Mouse (Mus musculus): ENCODE results near the gene Ssbp2. TPM values are rescaled to one million over a fixed set of nuclear protein-coding genes. Genes with fewer than 3 reads are reported as not detected.

Gene Ssbp2
- polyA plus RNA-seq, 1 experiment from 2014 or later, result 225 TPM

DNA sequence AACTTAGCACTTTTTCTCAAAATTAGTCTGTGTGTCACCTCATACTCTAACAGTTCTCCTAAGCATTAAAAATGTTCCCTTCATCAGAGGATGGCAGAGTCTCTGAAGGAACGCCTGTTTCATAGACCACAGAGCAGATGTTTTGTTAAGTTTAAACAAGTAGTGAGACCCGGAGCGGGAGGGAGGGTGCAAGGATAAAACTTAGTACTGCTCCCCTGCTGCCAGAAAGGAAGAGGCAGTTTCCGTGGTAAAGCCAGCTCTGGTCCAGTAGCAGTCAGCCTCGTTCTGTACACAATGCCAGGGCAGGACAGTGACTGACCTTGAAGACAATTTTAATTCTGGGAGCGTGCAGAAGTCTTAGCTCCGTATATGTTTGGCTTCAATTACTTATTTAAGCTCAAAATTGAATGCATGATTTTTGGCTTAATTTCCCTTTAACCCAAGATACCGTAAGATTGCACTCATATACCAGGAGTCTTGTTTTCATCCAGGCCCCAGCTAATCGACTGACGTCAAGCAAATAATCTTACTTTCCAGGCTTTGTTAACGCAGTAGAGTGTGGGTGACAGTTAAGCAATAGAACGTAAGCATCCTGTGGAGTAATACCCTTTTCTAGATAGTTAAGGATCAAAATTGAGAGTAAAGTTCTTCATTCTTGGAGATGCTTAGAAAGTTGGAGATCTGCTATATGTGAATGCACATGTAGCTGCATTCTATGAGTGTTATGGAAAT, 42.7 kb downstream of the Ssbp2 start:
- Histone ChIP-seq H3K27me3 (no peaks in the 10 kb centered on the region), H3K36me3 (peaks cover 9% of the 10 kb centered on the region), H3K9ac (no peak overlapping the region), H3K4me3 (no peak overlapping the region), H3K9me3 (no peaks in the 10 kb centered on the region), H3K4me1 (peaks cover 21% of the 10 kb centered on the region), H3K27ac (no peak overlapping the region), H3K4me2 (replicated peaks) (no peak overlapping the region)
- no peak for ATAC-seq (ENCODE audit: low FRiP score, low read depth)
- 59% methylated on average over 12 of the region's 12 CpGs for WGBS

DNA sequence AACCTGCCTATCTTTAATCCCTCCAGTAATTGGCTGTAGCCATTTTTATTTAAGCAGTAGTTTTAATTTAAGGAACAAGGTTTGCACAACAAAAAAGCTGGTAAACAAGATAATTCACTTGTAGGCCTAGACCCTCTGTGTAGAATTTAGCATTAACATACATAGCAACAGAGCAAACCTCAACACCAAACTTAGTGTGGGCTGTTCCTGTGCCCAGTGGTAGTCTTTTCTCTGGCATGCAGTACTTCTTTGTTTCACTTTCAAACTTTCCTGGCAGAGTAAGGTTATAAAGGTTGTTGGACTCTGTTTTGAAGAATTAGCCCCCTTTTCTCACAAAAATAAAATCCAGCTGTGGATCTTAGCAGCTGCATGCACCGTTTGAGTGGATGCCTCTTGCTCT, 48.9 kb downstream of the Ssbp2 start:
- Histone ChIP-seq H3K9ac (no peak overlapping the region), H3K27me3 (no peaks in the 10 kb centered on the region), H3K4me2 (replicated peaks) (no peak overlapping the region), H3K9me3 (no peaks in the 10 kb centered on the region), H3K4me3 (no peak overlapping the region), H3K36me3 (no peaks in the 10 kb centered on the region), H3K4me1 (peaks cover 22% of the 10 kb centered on the region), H3K27ac (no peak overlapping the region)
- WGBS, result 44% methylated on average over 1 of the region's 1 CpGs
- no peak for ATAC-seq (ENCODE audit: low FRiP score, low read depth)

DNA sequence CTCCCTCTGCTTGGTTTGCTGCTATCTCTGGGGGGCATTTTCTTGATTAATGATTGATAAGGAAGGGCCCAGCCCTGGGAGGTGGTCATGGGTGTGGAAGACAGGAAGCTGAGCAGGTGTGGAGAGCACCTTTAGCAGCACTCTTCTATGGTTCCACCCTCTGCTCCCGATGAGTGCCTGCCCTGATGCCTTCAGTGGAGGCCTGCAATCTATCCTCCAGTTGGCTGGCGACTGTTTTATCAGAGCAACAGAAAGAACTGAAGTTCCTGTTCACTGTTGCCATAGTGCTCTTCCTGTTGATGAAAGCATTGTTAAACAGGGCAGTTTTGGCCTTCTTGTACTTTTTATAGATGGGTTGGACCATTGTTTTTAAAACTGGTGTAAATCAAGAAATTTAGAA, 49.4 kb downstream of the Ssbp2 start:
- peaks cover 23% of the 10 kb centered on the region for H3K4me1 ChIP-seq
- H3K27ac ChIP-seq, result no peak overlapping the region
- no peak overlapping the region for H3K4me3 ChIP-seq
- no peaks in the 10 kb centered on the region for H3K9me3 ChIP-seq
- H3K27me3 ChIP-seq, result no peaks in the 10 kb centered on the region
- 72% methylated on average over 2 of the region's 2 CpGs for WGBS
- no peaks in the 10 kb centered on the region for H3K36me3 ChIP-seq
- H3K4me2 ChIP-seq (replicated peaks), result no peak overlapping the region
- no peak overlapping the region for H3K9ac ChIP-seq
- ATAC-seq (ENCODE audit: low FRiP score, low read depth), result no peak

DNA sequence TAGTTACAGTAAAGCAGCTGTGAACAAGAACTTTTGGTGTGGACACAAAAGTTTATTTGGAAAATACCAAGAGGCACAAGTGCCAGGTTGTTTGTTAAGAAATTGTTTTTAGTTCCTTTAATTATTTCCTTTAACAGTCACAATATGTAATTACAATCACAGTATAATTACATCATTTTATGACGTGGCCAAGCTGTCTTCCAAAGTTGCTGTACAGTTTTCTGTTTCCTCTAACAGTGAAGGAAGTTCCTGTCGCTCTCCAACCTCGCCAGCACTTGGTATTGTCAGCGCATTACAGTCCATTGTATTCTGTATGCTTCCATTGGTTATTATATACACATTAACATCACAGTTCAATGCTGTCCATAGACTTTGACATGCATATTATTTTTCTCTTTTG, 54.9 kb downstream of the Ssbp2 start:
- H3K27me3 ChIP-seq, result no peaks in the 10 kb centered on the region
- no peak overlapping the region for H3K4me3 ChIP-seq
- no peak overlapping the region for H3K9ac ChIP-seq
- no peaks in the 10 kb centered on the region for H3K9me3 ChIP-seq
- no peak for ATAC-seq (ENCODE audit: low FRiP score, low read depth)
- H3K4me1 ChIP-seq, result peaks cover 21% of the 10 kb centered on the region
- no peak overlapping the region for H3K4me2 ChIP-seq (replicated peaks)
- no peaks in the 10 kb centered on the region for H3K36me3 ChIP-seq
- 82% methylated on average over 4 of the region's 4 CpGs for WGBS
- no peak overlapping the region for H3K27ac ChIP-seq

DNA sequence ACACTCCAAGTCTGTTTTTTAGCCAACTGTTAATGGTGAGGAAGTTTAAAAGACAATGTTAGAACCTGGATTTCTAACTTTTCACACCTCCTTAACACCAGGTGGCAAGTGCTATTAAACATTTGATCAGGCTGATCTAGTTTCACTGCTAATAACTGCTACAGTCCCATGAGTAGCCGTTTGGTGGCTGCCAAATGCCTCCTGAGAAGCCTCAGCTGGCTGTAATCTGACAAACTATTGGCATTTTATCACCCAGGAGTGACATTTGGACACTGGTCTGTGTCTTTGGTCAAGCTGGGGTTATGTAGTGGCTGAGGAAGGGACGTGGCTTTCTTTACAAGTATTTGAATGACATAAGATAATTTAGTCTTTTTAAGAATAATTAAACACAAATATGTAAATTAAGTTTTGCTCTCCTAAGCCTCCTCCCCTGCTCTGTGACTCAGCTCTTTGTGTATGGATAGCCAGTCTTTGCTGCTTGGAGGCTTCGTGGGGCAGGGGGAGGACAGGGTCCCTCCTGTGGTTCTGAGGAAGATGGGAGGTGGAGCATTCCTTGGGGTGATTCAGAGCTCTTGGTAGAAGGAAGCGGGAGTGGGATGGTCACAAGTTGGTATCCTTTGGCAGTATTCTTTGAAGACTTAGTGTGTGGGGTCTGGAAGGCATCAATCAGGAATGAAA, 60.1 kb downstream of the Ssbp2 start:
- no peak overlapping the region for H3K4me2 ChIP-seq (replicated peaks)
- 34% methylated on average over 4 of the region's 4 CpGs for whole genome bisulfite sequencing
- no peaks in the 10 kb centered on the region for H3K27me3 ChIP-seq
- H3K4me3 ChIP-seq, result no peak overlapping the region
- H3K9me3 ChIP-seq, result no peaks in the 10 kb centered on the region
- H3K9ac ChIP-seq, result no peak overlapping the region
- peak; percentile 28; the same call in 1 of the 2 replicates for ATAC-seq (ENCODE audit: low FRiP score, low read depth)
- H3K27ac ChIP-seq, result no peak overlapping the region
- H3K4me1 ChIP-seq, result peaks cover 23% of the 10 kb centered on the region
- H3K36me3 ChIP-seq, result peaks cover 4% of the 10 kb centered on the region; the same call in 1 of the 2 replicates

DNA sequence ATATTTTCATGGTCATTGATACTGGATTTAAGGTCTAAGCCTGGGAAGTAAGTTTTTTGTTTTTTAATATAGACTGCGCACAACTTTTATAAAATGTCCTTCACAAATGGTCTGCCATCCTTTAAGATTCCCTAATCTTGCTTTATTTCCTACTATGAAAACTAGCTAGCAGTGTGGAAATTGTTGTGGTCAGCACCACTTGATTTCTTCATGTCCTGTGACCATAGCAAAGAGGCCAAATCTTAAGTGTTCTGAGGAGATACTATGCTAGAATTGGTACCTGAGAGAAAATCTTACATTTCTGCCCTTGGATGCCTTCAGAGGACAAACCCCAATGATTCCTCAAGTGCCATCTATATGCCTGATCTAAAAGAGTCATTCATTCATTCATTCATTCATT, 60.9 kb downstream of the Ssbp2 start:
- H3K4me2 ChIP-seq (replicated peaks), result no peak overlapping the region

DNA sequence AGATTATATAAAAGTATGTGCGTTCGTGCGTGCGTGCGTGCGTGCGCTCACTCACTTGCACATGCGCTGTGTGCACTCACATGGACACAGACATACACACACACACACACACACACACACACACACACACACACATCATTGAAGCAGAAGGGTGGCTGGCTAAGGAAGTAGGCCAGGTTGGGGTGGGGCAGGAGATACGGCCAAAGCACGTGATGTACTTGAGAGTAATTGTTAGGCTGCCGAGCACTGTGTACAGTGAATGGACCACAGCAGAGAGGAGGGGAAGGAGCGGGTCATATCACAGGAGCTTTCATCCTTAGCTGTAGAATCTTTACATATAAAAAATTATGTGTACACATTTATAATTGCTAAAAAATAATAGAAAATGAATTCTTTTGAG, 66.0 kb downstream of the Ssbp2 start:
- Histone ChIP-seq H3K4me2 (replicated peaks) (no peak overlapping the region), H3K4me1 (peaks cover 7% of the 10 kb centered on the region), H3K36me3 (peaks cover 13% of the 10 kb centered on the region), H3K27me3 (no peaks in the 10 kb centered on the region), H3K9ac (no peak overlapping the region), H3K27ac (no peak overlapping the region), H3K9me3 (no peaks in the 10 kb centered on the region), H3K4me3 (no peak overlapping the region)
- 95% methylated on average over 12 of the region's 12 CpGs for WGBS
- ATAC-seq (ENCODE audit: low FRiP score, low read depth), result no peak

More for the DNA sequence above, 60.9 kb downstream of the Ssbp2 start:
- H3K9ac ChIP-seq, result no peak overlapping the region
- H3K27ac ChIP-seq, result no peak overlapping the region
- WGBS, result 100% methylated on average over 1 of the region's 1 CpGs
- no peak overlapping the region for H3K4me3 ChIP-seq
- no peak for ATAC-seq (ENCODE audit: low FRiP score, low read depth)
- no peaks in the 10 kb centered on the region for H3K9me3 ChIP-seq
- peaks cover 6% of the 10 kb centered on the region; the same call in 1 of the 2 replicates for H3K36me3 ChIP-seq
- peaks cover 23% of the 10 kb centered on the region for H3K4me1 ChIP-seq
- H3K27me3 ChIP-seq, result no peaks in the 10 kb centered on the region

DNA sequence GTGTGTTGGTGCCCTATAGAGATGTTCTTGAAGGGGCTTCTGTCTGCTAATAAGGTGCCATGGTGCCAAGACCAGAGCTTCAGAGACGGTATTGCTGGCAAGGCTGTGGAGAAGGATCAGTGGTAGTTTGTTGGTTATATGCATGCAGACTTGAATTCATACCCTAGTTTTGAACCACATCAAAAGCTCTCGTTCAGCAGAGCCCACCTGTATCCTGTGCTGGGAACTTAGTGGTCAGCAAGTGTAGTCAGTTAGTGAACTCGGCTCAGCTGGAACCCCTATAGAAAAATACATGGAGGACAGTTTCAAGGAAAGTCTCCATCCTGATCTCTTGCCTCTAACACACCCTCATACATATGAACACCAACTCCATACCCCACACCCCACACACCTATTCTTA, 69.7 kb downstream of the Ssbp2 start:
- ATAC-seq (ENCODE audit: low FRiP score, low read depth), result no peak
- Histone ChIP-seq H3K27ac (no peak overlapping the region), H3K36me3 (peaks cover 35% of the 10 kb centered on the region), H3K4me2 (replicated peaks) (no peak overlapping the region), H3K9ac (no peak overlapping the region), H3K27me3 (no peaks in the 10 kb centered on the region), H3K4me1 (no peaks in the 10 kb centered on the region), H3K9me3 (peaks cover 8% of the 10 kb centered on the region), H3K4me3 (no peak overlapping the region)
- 97% methylated on average over 3 of the region's 3 CpGs for WGBS

DNA sequence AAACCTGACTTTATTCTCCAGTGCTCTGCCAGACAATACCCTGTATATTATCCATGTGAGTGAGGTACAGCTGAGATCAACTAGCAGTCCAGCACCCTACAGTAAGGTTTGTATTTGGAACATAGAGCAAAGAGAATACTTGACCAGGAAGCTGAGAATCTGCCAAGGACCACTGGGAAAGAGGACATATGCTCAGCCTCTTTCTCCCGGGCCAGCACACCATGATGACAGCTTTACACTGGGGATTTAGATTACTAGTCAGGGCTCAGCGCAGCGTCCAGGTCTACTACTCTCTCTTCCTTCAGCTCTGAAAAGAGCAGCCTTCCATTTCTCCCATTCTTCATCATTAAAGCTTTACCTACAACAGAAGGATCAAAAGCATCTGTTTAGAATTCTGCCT, 76.6 kb downstream of the Ssbp2 start:
- 81% methylated on average over 3 of the region's 3 CpGs for WGBS
- Histone ChIP-seq H3K27me3 (no peaks in the 10 kb centered on the region), H3K4me1 (no peaks in the 10 kb centered on the region), H3K9ac (no peak overlapping the region), H3K27ac (no peak overlapping the region), H3K36me3 (peaks cover 61% of the 10 kb centered on the region), H3K4me2 (replicated peaks) (no peak overlapping the region), H3K9me3 (peaks cover 8% of the 10 kb centered on the region), H3K4me3 (no peak overlapping the region)
- no peak for ATAC-seq (ENCODE audit: low FRiP score, low read depth)

DNA sequence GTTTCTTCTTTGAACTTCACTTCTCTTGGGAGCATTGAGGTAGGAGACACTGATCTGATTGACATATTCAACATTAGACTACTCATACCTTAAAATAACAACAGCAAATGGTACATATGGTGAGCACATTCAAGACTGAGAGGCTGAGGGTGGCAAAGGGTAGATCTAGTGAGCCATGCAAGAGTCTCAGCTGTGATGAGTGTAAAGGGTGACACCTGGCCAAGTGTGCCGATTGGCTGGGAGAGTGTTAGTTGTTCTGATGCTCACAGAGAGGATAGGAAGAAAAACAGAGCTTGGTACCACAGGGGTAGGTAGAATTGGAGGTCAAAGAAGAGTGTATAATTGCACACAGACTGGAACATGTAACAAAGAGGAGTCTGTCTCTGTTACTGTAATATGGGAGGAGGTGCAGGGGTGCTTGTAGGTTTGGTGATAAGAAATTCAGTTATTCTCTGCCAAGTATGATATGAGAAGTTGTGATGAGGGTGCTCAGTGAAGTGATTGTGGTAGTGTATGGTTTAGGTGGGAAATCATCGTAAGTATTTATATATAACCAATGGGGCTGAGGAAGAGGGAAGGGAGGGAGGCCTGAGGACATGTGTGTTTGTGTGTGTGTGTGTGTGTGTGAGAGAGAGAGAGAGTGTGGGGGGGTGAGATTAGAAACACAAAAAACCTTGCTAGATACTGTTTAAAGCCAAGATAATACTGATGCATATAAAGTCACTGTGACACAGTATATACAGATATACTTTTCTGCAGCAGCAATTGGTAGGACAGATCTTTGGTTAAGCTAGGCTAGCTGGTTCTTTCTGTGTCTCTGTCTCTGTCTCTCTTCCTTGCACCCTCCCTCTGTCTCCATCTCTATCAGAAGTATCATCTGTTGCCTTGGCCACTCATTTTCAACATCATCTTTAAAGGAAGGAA, 80.3 kb downstream of the Ssbp2 start:
- no peaks in the 10 kb centered on the region for H3K27me3 ChIP-seq
- no peak overlapping the region for H3K27ac ChIP-seq
- no peak overlapping the region for H3K9ac ChIP-seq
- H3K9me3 ChIP-seq, result no peaks in the 10 kb centered on the region
- H3K4me2 ChIP-seq (replicated peaks), result no peak overlapping the region
- no peak for ATAC-seq (ENCODE audit: low FRiP score, low read depth)
- H3K4me1 ChIP-seq, result no peaks in the 10 kb centered on the region
- 95% methylated on average over 2 of the region's 2 CpGs for WGBS
- no peak overlapping the region for H3K4me3 ChIP-seq
- H3K36me3 ChIP-seq, result peaks cover 45% of the 10 kb centered on the region

DNA sequence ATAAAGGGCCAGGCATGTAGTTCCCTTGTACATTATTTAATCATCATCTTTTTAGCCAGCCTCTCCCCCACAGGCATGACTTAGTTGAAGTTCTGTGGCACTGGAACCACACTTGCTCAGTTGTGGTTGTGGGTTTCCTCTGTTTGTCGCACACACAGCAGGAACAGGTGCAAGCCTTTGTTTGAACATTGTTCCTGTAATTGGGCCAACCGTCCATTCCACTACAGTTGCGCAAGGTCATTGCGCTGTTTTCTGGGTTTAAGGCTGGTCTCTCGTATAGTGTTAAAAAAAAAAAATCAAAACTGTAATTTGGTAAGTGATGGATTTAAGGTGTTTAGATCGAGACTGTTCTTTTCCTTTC, 81.0 kb downstream of the Ssbp2 start:
- H3K36me3 ChIP-seq, result peaks cover 45% of the 10 kb centered on the region
- H3K9me3 ChIP-seq, result no peaks in the 10 kb centered on the region
- H3K4me1 ChIP-seq, result no peaks in the 10 kb centered on the region
- WGBS, result 90% methylated on average over 6 of the region's 6 CpGs
- H3K4me2 ChIP-seq (replicated peaks), result no peak overlapping the region
- no peak overlapping the region for H3K9ac ChIP-seq
- H3K4me3 ChIP-seq, result no peak overlapping the region
- no peaks in the 10 kb centered on the region for H3K27me3 ChIP-seq
- ATAC-seq (ENCODE audit: low FRiP score, low read depth), result no peak
- no peak overlapping the region for H3K27ac ChIP-seq

DNA sequence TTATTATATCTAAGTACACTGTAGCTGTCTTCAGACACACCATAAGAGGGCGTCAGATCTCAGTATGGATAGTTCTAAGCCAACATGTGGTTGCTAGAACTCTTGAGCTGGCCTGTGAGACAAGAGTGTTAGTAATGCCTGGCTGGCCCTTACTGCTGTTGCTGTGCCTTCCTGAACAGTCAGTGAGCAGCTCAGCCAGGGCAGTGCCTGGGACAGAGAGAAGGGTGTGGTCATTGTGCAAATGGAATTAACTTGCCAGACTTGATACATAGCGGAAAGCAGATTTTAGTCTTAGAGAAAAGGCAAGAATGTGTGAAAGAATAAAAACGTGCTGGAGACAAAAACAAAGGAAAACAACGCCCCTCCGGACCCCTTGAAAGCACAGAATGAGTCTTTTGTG, 83.5 kb downstream of the Ssbp2 start:
- H3K27ac ChIP-seq, result no peak overlapping the region
- H3K27me3 ChIP-seq, result no peaks in the 10 kb centered on the region
- ATAC-seq (ENCODE audit: low FRiP score, low read depth), result no peak
- H3K4me1 ChIP-seq, result no peaks in the 10 kb centered on the region
- no peaks in the 10 kb centered on the region for H3K9me3 ChIP-seq
- WGBS, result 83% methylated on average over 5 of the region's 5 CpGs
- H3K36me3 ChIP-seq, result peaks cover 42% of the 10 kb centered on the region
- H3K4me3 ChIP-seq, result no peak overlapping the region
- no peak overlapping the region for H3K4me2 ChIP-seq (replicated peaks)
- no peak overlapping the region for H3K9ac ChIP-seq
